Mouse (Mus musculus): Measurements from ENCODE around the gene Emsy.

Gene Emsy

GRCm38 (mm10) chr7:98574271-98574670 is 82.3 kb downstream of the Emsy start:
- DNase-seq: no peak

DNA sequence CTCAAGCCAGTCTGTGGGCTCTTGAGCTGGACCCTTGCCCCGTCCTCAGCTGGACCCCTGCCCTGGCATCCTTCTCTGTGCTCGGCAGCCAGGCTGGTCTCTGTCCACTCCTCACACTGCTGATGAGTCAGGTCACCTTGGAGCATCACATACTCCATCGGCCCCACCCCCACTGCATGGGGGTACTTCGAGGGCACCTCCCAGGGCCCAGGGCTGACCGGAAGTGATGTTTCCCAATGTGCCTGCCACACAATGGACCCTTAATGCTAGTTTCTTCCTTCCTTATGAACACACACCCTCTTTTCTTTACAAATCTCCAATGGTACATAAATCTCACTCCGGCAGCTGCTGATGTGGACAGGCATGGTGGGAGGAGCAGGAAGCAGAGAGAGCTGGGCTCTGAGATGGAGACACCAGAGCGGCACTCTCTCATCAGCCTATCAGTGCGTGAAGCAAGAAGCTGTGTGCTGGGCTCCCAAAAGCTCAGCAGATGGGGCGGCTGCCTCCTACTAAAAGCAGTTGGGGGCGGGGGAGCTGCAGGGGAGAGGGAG is 83.3 kb downstream of the Emsy start:
- DNase-seq: peak; percentile 80

DNA sequence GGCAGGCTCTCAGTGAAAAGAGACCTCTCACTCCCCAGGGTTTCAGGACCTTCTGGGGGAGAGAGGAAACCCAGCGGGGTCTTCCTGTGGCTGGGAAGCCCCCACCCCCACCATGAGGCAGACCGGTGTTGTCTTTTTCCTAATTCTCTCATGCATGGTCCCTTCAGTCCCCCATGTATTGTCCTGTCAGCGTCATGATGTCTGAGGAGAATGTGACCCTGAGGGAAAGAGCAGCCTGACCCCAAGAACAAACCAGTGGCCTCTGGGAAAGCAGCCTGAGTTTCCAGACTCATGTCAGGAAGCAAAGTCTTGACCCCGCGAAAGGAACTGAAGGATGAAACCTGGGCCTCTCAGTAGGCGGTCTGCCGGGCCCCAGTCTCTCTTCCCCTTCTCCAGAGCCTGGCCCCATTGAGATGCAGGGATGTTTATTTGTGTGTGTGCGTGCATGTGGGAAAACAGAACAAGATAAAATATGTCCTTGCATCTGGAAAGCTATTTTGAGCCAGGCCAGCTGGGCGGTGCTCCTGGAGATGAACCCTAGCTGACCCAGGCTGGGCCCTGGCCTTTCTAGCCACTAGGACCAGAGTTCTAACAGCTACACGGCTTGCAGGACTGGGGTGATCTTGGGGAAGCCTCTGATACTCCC is 84.2 kb downstream of the Emsy start:
- DNase-seq: peak; percentile 86

DNA sequence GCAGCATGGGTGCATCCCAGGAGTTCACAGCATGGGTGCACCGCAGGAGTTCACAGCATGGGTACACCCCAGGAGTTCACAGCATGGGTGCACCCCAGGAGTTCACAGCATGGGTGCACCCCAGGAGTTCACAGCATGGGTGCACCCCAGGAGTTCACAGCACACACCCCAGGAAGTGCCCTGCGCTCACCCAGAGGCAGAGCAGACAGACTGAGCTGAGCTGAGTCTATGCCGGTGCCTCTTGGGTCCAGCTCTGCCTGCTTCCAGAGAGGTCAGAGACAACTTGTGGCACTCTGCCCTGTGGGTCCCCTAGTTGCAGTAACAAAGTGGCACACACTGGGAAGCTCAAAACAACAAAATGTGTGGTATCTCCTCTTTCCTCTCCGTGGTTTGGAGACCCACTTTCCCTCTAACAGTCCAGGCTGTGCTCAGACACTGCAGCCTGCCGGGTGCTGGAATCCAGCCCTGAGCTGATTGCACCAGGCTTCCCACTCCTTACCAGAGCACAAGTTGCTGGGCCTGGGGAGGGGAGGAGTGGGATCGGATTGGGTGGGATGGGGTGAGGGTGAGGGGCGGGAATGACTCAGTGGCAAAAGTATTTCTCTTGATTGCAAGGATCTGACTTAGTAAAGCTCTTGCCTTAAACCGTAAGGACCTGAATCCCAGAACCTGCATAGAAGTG is 85.6 kb downstream of the Emsy start:
- DNase-seq: no peak

GRCm38 (mm10) chr7:98567056-98567455 is 89.5 kb downstream of the Emsy start:
- no peak for DNase-seq

- DNase-seq: peak; percentile 73
Measured at GRCm38 (mm10) chr7:98564607-98565364, 91.8 kb downstream of the Emsy start.

- DNase-seq: no peak
Measured at GRCm38 (mm10) chr7:98563991-98564390, 92.6 kb downstream of the Emsy start.

GRCm38 (mm10) chr7:98562966-98563365 is 93.6 kb downstream of the Emsy start:
- no peak for DNase-seq

DNA sequence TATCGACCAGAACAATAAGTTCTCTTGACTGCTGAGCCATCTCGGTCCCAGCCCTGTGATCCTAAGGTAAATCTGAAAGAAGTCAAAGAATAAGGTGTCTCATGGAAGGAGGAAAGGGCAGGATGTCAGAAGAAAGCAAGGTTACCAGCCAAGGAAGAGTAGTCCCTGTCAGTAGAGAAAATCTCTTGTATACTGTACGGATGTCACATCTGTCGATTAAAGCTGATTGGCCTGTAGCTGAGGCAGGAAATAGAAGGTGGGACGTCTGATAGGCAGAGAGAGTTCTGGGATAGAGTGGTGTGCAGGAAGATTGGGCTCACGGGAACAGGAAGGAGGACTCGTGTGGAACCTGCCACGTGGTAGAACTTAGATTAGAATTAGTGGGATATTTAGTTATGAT is 94.4 kb downstream of the Emsy start:
- no peak for DNase-seq

DNA sequence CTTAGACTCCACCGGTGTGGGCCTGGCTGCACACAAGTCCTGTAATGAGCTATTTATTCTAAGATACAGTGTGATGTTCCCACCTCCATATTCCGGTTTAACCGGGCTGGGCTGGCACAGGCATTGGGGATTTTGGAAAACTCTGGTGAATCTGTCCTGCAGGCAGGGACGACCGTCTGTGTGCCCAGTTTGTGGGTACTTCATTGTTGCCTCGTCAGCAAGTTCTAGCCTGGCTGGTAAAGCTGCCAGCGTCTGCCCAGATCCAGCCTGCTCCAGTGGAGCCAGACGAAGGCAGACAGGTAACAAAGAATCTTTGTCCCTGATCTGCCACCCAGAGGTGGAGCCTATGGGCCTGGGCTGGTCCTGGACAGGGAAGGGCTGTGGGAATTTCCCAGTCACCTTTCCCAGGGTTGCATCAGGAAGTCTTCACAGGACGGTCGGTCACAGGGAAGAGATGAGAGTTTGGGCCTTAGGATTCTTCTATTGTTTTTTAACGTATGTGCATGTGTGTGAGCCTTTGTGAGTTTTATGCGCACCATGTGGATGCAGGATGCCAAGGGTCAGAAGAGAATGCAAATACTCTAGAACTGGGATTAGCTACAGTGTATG is 94.9 kb downstream of the Emsy start:
- DNase-seq: no peak

DNA sequence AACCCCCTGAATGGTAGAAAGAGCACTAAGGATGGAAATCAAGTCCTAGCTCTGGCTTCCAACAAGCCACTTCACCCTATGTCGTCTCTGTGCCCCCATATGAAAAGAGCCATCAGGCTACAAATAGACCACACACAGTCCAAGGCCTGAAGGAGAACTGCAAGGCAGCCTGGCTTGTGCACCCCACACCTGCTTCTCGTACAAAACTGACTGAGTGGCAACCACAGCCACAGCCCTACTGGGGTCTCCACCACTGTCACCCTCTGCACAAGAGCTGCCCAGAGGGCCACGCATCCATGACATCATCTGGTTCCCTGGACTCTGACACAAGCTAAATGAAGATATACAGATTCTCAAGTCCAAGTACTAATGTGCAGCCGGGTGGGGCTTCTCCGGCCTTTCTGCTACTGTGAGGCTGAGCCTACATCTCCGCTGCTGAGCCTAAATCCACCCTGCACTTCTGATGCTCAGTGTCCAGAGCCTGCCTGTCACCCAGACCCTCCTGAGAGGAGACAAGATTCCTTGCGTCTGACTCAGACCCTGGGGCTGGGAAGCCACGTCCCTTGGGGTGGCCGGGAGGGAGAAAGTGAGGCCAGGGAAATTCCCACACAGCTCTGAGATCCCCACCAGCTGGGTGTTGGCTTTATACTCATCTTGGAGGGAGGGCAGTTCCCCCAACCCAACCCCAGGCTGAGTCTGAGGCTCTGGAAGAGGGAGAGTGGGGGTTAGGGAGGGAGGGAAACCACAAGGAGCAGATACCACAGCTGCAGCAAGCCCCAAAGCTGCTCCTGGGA is 98.3 kb downstream of the Emsy start:
- peak; percentile 46 for DNase-seq

GRCm38 (mm10) chr7:98556767-98557394 is 99.7 kb downstream of the Emsy start:
- no peak for DNase-seq

- no peak for DNase-seq
Measured at GRCm38 (mm10) chr7:98551041-98551440, 105.5 kb downstream of the Emsy start.

GRCm38 (mm10) chr7:98550596-98550995 is 106.0 kb downstream of the Emsy start:
- peak; percentile 42 for DNase-seq

GRCm38 (mm10) chr7:98548839-98549238 is 107.7 kb downstream of the Emsy start:
- no peak for DNase-seq

DNA sequence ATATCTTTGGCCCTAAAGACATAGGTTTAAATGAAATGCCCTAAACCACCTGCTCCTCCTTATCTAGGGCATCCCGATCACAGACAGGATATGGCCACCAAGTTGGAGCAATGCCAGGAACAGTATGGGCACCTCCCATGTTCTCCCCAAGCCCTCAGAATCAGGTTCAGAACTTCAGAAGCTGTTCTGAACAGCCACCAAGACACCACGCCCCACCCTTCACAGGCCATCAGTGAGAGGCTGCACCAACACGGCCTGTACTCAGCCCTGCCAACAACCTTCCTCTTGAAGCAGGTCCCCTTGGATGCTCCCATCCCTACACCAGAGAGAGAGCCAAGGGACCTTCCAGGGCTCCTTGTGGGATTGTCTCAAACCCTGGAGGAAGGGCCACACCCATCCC is 112.0 kb downstream of the Emsy start:
- DNase-seq: no peak

- DNase-seq: no peak
Measured at GRCm38 (mm10) chr7:98543853-98544370, 112.7 kb downstream of the Emsy start.

GRCm38 (mm10) chr7:98542731-98543142 is 113.8 kb downstream of the Emsy start:
- peak; percentile 57 for DNase-seq

- no peak for DNase-seq
Measured at GRCm38 (mm10) chr7:98542267-98542666, 114.3 kb downstream of the Emsy start.

DNA sequence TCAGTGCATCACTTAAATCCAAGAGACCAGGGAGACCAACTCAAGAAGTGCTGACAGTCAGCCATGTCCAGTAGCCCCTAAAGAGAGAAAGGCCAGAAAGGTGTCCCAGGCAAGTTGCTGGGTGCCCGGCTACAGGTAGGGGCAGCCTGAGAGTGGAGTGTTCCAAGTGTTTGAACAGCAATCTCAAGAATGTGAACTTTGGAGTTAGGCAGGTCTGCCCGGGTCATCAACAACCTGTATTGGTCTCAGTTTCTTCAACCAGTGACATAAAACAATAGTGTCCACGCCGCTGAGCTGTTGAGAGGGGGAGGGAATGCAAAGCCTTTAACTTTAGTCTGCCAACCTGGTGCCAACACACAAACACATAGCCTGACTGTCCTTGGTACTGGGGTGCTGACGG is 115.0 kb downstream of the Emsy start:
- peak; percentile 16 for DNase-seq

GRCm38 (mm10) chr7:98540879-98541278 is 115.7 kb downstream of the Emsy start:
- no peak for DNase-seq
